Mouse (Mus musculus) liver, embryonic 14.5 days (tissue): ENCODE results near the gene B2m.

ENCODE experiments used
- CTCF ChIP-seq: IDR thresholded peaks from 2 replicates; pipeline ENCODE4 v1.5.1; 2016; ENCODE audit warnings: antibody characterized with exemption, low read depth, control low read depth
- EP300 ChIP-seq: IDR thresholded peaks from 2 replicates; pipeline ENCODE4 v1.6.1; 2016; ENCODE audit warnings: antibody characterized with exemption, low read depth

- TF ChIP-seq EP300 (no peak), CTCF (no peak)
Measured at GRCm38 (mm10) chr2:122145756-122146155, 1.7 kb upstream of the B2m start.
